Mouse (Mus musculus): ENCODE measurements around the gene Jag1. TPM values are rescaled to one million over a fixed set of nuclear protein-coding genes. Genes with fewer than 3 reads are reported as not detected.
A peak's percentile ranks its signal among the peaks of the same experiment; 100 is the strongest.

Jag1 gene
- polyA plus RNA-seq, 1 experiment from 2014 or later, result 18.4 TPM

DNA sequence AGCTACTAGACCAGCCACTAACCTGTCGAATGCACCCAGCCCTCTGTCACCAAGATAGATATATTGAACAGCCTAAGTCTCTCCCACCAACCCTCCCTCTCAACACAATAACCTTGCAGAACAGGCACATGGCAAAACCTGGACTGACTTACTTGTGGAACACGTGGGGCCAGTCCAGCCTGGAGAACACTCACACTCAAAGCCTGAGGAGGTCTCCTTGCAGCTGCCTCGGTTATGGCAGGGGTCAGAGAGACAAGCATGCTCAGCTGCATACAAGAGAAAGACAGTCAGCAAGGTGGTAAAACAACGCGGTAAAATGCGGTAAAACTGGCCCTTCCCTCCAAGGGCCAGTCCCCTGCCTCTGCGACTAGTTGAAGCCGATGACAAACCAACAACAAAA is 22.1 kb downstream of the Jag1 start:
- no peak for DNase-seq (ENCODE audit: low spot score)
- H3K9me3 ChIP-seq, result no peaks in the 10 kb centered on the region
- peaks cover 31% of the 10 kb centered on the region for H3K27me3 ChIP-seq (replicated peaks; ENCODE audit: low read depth, poor library complexity, severe bottlenecking)
- WGBS, result 57% methylated on average over 8 of the region's 8 CpGs
- H3K36me3 ChIP-seq (replicated peaks), result peaks cover 78% of the 10 kb centered on the region
- H3K27ac ChIP-seq (replicated peaks), result 0 out of 2 replicates have a peak overlapping the region, but pooled peaks have one; percentile 24
- no peak overlapping the region for H3K4me3 ChIP-seq
- peaks cover 81% of the 10 kb centered on the region for H3K4me1 ChIP-seq

DNA sequence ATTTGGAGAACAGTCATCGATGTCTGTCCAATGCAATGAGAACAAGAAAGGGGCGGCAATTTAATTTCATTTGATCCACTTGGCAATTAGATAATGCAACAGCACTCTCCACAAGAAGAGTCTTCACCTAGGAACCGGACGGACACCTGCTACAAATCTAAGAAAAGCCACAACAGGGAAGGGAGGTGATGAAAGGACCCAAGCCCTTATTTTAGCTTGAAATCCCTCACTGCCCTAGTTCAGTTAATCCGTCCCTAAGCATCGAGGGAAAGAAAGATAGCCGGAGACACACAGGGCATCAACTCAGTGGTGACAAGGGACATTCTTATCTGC is 23.2 kb downstream of the Jag1 start:
- Histone ChIP-seq H3K9me3 (no peaks in the 10 kb centered on the region), H3K36me3 (replicated peaks) (peaks cover 83% of the 10 kb centered on the region), H3K4me3 (no peak overlapping the region), H3K27ac (replicated peaks) (no peak overlapping the region), H3K4me1 (peaks cover 76% of the 10 kb centered on the region), H3K27me3 (replicated peaks; ENCODE audit: low read depth, poor library complexity, severe bottlenecking) (peaks cover 34% of the 10 kb centered on the region)
- no peak for DNase-seq (ENCODE audit: low spot score)
- WGBS, result 67% methylated on average over 7 of the region's 7 CpGs

DNA sequence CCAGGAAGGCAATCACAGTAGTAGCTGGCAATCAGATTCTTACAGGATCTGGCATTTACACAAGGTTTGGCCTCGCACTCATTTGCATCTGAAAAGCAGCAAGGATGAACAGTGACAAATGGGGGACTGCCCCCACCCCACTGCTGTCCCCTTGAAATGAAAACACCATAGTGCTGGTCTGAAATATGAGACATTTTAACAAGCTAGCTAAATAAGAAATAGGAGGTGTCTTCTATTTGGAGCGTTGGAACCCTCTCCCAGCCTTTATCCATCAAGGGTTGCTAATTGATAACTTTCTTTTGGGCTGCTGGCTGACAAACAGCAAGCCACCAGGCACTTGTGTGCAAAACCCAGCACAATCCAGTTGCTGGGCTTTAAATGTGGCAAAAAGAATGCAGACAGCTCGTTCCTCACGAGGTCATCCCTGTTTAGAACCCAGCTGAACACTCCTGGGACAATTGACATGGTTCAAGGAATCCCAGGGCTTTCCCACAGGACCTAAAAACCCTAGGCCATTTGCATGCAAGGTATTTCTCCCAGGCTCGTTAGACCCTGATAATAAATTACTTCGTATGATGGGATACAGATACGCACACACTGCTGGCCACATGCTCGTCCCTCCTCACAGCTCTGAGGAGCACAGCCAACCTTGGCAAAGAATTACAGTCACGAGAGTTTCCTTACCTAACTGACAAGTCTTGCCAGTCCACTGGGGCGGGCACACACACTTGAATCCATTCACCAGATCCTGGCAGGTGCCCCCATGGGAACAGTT is 23.7 kb downstream of the Jag1 start:
- H3K36me3 ChIP-seq (replicated peaks), result peaks cover 85% of the 10 kb centered on the region

DNA sequence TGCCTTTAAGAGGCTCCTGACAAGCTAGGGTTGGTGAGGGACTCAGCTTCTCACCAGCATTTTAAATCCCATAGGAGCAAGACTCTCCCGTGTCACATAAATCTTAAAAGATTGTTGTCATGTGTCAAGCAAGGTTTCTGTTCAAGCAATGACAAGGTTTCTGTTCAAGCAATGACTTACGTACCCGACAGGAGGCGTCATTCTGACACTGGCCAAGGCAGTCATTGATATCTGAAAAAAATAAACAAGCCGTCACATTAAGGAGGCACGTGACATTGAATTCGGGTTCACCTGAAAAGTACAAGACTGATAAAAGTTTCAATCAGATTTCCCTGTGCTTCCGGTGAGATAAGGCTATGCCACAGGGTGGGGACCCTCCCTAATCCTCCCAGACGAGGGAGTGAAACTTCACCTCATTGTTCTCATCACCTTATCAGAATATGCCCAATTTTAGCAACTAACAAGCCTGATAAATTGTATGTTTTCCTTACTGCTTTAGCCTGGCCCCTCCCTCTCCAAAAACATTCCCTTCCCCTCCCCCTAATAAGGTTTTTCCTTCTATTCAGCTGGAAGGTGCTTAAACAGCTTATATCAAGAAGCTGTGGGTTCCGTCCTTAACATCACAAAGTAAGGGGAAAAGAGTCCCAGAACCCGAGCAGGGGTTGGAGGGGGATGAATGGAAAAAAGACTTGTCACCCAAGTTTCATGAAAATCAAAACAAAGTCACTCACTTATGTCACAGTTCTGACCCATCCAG is 24.5 kb downstream of the Jag1 start:
- peaks cover 76% of the 10 kb centered on the region for H3K4me1 ChIP-seq
- WGBS, result 74% methylated on average over 11 of the region's 11 CpGs
- H3K9me3 ChIP-seq, result no peaks in the 10 kb centered on the region
- no peak overlapping the region for H3K4me3 ChIP-seq
- H3K36me3 ChIP-seq (replicated peaks), result peaks cover 93% of the 10 kb centered on the region
- H3K27ac ChIP-seq (replicated peaks), result no peak overlapping the region
- peaks cover 34% of the 10 kb centered on the region for H3K27me3 ChIP-seq (replicated peaks; ENCODE audit: low read depth, poor library complexity, severe bottlenecking)
- no peak for DNase-seq (ENCODE audit: low spot score)

More for the DNA sequence above, 23.7 kb downstream of the Jag1 start:
- Histone ChIP-seq H3K27me3 (replicated peaks; ENCODE audit: low read depth, poor library complexity, severe bottlenecking) (peaks cover 34% of the 10 kb centered on the region), H3K4me1 (peaks cover 76% of the 10 kb centered on the region), H3K27ac (replicated peaks) (no peak overlapping the region), H3K4me3 (no peak overlapping the region), H3K9me3 (no peaks in the 10 kb centered on the region)
- WGBS, result 58% methylated on average over 10 of the region's 10 CpGs
- no peak for DNase-seq (ENCODE audit: low spot score)

DNA sequence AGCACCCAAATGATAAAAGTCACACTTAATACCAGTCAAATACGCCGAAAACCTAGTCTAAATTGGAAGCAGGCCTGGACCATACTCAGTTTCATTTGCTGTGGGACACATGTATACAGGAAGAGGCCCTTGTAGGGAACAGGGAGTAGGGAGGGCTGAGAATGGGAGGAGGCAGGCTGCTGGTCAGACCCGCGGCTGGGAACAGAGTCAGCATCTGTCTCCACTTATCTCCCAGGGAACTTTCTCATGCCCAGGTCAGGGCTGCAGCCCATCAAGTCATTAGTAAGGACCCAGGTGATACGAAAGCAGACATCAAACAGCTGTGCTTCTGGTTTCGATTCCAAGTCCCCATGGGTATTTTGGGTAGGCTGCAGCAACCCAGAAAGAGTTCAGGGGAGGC is 28.7 kb downstream of the Jag1 start:
- no peaks in the 10 kb centered on the region for H3K9me3 ChIP-seq
- no peak overlapping the region for H3K4me3 ChIP-seq
- DNase-seq (ENCODE audit: low spot score), result peak; percentile 87
- H3K27ac ChIP-seq (replicated peaks), result peak overlapping the region; percentile 40; the same call in 1 of the 2 replicates
- H3K4me1 ChIP-seq, result peaks cover 49% of the 10 kb centered on the region
- 29% methylated on average over 6 of the region's 6 CpGs for WGBS
- peaks cover 94% of the 10 kb centered on the region for H3K36me3 ChIP-seq (replicated peaks)
- H3K27me3 ChIP-seq (replicated peaks; ENCODE audit: low read depth, poor library complexity, severe bottlenecking), result peaks cover 27% of the 10 kb centered on the region

DNA sequence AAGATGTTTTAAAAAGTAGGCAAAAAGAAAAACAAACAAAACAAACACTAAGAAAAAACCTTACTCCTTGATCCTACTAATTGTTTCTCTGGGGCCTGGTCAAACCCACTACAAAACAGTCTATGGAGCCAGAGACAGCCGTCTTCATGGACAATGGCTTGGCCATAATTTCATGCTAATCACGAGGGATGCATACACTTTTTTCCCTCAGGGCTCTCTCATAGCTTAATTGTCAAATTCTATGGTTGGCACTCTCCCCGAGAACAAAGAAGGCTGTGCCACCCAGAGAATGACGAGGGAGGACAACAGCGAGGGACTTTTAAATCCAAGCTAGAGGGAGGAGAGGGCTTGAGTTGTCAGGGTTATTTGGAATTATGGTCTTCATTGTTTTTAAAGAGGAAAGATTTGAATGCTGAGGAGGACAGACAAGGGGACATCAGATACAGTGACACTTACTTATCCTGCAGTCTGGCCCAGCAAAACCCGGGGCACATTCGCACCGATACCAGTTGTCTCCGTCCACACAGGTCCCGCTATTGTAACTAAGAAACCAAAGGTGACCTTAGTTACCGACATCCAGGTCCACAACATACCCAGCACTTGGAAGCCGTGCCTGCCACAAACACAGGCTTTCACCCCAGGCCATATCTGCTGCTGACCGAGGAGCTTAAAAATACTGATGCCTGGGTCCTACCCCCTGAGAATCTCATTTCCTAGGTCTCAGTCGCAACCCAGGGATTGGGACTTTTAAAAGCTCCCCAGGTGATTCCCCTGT is 29.6 kb downstream of the Jag1 start:
- H3K9me3 ChIP-seq, result no peaks in the 10 kb centered on the region
- peaks cover 91% of the 10 kb centered on the region for H3K36me3 ChIP-seq (replicated peaks)
- H3K4me1 ChIP-seq, result peaks cover 40% of the 10 kb centered on the region
- no peak for DNase-seq (ENCODE audit: low spot score)
- H3K27me3 ChIP-seq (replicated peaks; ENCODE audit: low read depth, poor library complexity, severe bottlenecking), result peaks cover 27% of the 10 kb centered on the region
- H3K27ac ChIP-seq (replicated peaks), result peak overlapping the region; percentile 40
- no peak overlapping the region for H3K4me3 ChIP-seq
- WGBS, result 67% methylated on average over 14 of the region's 14 CpGs

DNA sequence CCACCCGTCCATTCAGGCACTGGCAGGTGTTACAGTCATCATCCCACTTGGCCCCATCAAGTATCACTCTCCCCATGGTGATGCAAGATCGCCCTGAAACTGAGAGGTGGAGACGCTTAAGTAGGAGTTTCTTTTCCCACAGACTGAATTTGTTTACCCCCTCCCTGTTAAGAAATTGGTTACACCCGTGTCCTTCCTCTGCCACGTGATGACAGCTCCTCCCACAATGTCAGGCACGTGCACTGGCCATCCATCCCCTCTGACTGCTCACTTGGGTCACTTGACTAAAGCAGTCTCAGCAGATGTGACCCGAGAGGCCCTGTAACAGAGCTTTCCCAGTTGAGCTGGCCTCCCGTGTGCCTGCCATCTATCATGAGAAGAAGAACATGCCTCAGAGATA is 31.2 kb downstream of the Jag1 start:
- Histone ChIP-seq H3K4me1 (peaks cover 41% of the 10 kb centered on the region), H3K27ac (replicated peaks) (no peak overlapping the region), H3K9me3 (no peaks in the 10 kb centered on the region), H3K27me3 (replicated peaks; ENCODE audit: low read depth, poor library complexity, severe bottlenecking) (peaks cover 14% of the 10 kb centered on the region), H3K4me3 (no peak overlapping the region), H3K36me3 (replicated peaks) (peaks cover 83% of the 10 kb centered on the region)
- 80% methylated on average over 8 of the region's 8 CpGs for WGBS
- DNase-seq (ENCODE audit: low spot score), result no peak

DNA sequence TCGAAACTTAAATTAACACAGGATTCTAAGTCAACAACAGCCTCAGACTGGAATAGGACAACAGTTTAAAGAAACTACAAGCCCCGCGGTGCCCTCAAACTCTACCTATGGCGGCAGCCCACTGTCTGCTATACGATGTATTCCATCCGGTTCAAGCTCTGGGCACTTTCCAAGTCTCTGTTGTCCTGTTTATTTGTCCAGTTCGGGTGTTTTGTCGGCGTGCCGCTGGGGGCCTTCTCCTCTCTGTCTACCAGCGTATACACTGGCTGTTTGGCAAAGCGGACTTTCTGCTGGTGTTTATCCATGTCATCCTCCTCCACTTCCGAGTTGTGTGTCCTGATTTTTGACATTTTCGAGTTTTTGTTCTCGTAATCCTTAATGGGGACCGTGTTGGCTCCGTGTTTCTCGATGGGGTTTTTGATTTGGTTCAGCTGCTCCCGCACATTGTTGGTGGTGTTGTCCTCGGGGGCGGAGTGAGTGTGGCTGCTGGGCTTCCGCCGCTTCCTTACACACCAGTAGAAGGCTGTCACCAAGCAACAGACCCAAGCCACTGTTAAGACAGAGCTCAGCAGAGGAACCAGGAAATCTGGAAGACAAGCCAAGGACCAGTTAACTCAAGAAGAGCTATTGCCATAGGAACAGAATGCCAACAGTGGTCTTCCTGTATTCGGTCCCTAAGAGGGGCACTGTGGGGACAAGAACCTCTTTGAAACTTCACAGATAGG is 33.4 kb downstream of the Jag1 start:
- no peaks in the 10 kb centered on the region for H3K9me3 ChIP-seq
- no peak overlapping the region for H3K27ac ChIP-seq (replicated peaks)
- DNase-seq (ENCODE audit: low spot score), result no peak
- H3K36me3 ChIP-seq (replicated peaks), result peaks cover 61% of the 10 kb centered on the region
- peaks cover 4% of the 10 kb centered on the region; the same call in 1 of the 2 replicates for H3K27me3 ChIP-seq (replicated peaks; ENCODE audit: low read depth, poor library complexity, severe bottlenecking)
- H3K4me3 ChIP-seq, result no peak overlapping the region
- WGBS, result 92% methylated on average over 24 of the region's 24 CpGs
- peaks cover 56% of the 10 kb centered on the region for H3K4me1 ChIP-seq

DNA sequence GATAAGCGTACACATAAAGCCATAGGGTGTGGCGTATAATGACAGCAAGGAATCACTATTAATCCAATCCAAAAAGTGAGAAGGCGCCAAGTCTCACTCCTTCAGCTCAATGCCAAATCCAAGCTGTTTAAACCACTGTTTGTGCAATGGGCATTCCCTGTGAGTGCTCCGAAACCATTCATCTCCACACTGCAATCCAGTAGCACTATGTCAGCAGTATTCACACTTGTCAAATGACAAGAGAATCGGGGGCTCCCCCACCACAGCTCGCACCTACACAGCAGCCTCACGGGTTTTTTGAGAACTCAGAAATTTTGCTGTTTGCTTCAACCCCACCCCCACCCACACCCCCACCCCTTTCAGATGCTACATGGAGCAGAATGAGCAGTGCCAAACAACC is 35.4 kb downstream of the Jag1 start:
- no peak for DNase-seq (ENCODE audit: low spot score)
- Histone ChIP-seq H3K27ac (replicated peaks) (no peak overlapping the region), H3K27me3 (replicated peaks; ENCODE audit: low read depth, poor library complexity, severe bottlenecking) (peaks cover 4% of the 10 kb centered on the region; the same call in 1 of the 2 replicates), H3K9me3 (no peaks in the 10 kb centered on the region), H3K4me3 (no peak overlapping the region), H3K36me3 (replicated peaks) (peaks cover 43% of the 10 kb centered on the region), H3K4me1 (peaks cover 43% of the 10 kb centered on the region)
- WGBS, result 90% methylated on average over 7 of the region's 7 CpGs

DNA sequence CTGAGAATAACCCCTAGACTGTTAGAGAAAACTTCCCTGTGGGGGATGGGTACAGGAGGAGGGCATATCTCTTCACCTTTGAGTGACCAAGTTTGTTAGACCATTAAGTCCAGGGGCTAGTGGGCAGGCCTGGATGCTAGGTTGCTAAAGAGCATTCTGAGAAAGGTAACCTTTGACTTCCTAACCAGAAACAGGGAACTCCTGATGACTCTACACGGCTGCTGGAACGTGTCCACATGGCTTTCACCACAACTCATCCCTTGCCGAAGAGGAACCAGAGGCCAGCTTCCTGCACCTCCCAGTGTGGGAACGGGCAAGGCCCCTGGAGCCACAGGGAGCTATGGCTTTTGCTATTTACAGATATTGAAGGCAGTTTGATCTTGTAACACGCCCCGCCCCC is 36.0 kb downstream of the Jag1 start:
- Histone ChIP-seq H3K4me3 (no peak overlapping the region), H3K27me3 (replicated peaks; ENCODE audit: low read depth, poor library complexity, severe bottlenecking) (peaks cover 4% of the 10 kb centered on the region; the same call in 1 of the 2 replicates), H3K27ac (replicated peaks) (no peak overlapping the region), H3K36me3 (replicated peaks) (peaks cover 38% of the 10 kb centered on the region), H3K4me1 (peaks cover 42% of the 10 kb centered on the region), H3K9me3 (no peaks in the 10 kb centered on the region)
- WGBS, result 69% methylated on average over 6 of the region's 6 CpGs
- DNase-seq (ENCODE audit: low spot score), result no peak

DNA sequence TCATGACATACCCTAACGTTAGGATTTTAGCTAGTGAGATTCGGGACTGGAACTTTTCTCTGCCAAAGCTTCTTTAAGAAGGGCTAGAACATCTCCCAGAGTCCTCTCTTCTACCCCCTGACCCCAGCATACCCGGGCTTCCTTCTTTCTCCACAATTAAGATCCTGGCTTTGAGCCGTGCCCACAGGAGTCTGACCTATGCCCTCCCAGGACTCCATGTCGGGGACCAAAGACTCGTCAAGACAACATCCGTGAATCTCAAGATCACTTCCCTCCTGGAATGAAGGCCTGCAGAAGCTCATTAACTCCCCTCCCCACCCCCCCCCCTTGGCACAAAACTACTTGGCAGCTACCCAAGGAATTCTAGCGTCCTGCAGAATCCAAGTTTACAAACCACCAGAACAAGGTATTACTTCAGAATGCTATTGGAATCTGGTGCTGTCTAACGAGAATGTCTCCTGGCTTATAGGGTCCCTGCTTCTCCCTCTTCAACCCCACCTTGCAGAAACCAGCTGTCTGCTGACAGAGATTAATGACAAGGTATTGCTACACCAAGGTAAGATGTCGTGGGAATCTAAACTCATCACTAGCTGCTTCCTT is 36.6 kb downstream of the Jag1 start:
- Histone ChIP-seq H3K4me1 (peaks cover 38% of the 10 kb centered on the region), H3K27me3 (replicated peaks; ENCODE audit: low read depth, poor library complexity, severe bottlenecking) (peaks cover 4% of the 10 kb centered on the region; the same call in 1 of the 2 replicates), H3K27ac (replicated peaks) (no peak overlapping the region; the same call in 1 of the 2 replicates), H3K9me3 (no peaks in the 10 kb centered on the region), H3K36me3 (replicated peaks) (peaks cover 31% of the 10 kb centered on the region), H3K4me3 (no peak overlapping the region)
- DNase-seq (ENCODE audit: low spot score), result no peak
- WGBS, result 26% methylated on average over 10 of the region's 10 CpGs

Measured in embryonic facial prominence, embryonic 10.5 days (tissue).